Mouse (Mus musculus): Measurements from ENCODE around the gene Rgma.

Gene Rgma

DNA sequence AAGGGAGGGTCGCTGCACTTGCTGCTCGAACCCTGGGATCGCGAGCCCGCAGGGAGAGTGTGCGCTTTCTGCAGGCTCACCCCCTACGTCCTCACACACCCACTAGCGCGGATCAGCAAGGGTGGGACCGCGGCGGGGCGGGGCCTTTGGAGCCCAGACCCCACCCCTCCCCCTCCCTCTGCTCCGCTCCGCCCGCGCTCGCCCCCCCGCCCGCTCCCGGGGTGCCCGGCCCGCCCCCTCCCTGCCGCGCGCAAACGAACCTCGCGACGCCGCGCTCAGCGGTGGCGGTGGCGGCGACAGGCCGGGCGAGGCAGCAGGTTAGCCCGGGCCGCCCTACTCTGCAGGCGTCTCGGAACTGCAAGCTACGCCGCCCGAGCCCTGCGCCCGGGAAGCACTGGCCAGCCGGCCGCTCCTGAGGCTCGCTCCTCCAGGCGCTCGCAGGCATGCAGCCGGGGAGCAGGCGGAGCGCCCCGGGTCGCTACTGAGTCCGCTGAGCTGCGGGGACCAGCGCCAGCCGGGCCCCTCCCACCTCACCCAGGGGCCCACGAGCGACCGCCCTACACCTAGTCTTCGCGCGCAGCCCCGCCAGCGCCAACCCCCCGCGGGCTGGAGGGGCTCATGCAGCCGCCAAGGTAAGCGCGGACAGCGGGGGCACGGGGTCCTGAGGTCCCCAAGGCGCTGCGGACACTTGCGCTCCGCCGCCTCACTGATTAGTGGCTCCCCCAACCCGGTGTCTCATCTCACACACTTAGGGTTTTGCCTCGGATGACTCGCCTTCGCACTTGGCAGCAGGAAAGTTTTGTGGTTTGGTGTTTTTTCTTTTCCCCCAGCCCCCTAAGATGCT, at the start of gene Rgma:
TSS of gene Rgma (plus strand) at position 253 of the 844 bp plus-strand sequence.
- DNase-seq (ENCODE audit: low read depth, low spot score) = peak; percentile 75

DNA sequence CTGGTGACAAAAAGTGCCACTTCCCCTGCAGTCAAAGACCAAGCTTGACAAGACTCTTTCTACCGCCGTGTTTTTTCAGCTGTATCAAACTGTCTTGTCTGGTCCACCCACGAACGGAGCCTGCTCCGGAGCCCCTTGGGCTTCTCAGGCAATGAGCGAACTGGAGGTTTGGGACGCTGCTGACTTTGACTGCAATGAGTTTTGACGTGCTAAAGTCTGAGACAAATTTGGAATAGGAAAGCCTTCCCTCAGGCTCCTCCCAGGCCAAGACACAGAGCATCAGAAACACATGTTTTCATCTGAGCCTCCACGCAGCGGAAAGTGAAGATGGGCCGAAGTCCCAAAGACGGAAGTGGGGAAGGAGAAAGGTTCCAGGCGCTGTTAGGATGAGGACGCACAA, 49.1 kb upstream of the Rgma start:
- DNase-seq (ENCODE audit: low read depth, low spot score) = no peak

DNA sequence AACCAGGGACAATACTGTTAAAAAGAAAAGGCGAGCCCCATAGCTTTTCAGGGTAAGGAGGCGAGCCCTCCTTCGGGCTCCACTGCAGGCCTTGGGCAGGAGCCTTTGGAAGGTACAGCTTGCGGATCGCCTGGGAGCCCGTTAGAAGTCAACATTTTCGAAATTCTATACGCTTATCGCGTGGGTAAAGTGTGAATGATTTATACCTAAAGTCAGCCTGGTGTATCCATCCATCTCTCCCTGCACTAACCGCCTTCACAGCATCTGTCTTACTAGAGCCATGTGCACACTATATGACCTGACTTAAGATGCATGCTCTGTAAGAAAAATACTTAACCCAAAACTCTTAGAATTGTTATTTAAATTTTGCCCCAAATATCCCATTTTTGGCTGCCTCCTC, 48.6 kb upstream of the Rgma start:
- no peak for DNase-seq (ENCODE audit: low read depth, low spot score)

DNA sequence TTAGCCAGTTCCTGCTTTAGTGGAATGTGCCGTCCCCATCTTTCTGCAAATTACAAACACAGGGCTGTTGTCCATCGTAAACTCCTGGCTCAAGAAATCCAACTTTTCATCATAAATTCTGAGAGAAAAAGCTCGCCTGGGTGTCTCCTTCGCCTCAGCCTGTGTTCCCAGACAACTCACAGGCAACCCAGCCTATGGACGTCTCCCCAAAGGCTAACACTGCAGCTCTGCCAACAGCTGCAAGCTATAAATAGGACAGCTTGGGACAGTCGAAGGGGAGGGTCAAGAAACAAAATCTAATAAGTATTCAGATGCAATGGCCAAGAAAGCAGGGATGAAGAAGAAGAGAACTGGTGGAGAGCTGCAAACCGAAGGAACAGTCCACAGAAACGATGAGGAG, 48.1 kb upstream of the Rgma start:
- DNase-seq (ENCODE audit: low read depth, low spot score) = no peak

DNA sequence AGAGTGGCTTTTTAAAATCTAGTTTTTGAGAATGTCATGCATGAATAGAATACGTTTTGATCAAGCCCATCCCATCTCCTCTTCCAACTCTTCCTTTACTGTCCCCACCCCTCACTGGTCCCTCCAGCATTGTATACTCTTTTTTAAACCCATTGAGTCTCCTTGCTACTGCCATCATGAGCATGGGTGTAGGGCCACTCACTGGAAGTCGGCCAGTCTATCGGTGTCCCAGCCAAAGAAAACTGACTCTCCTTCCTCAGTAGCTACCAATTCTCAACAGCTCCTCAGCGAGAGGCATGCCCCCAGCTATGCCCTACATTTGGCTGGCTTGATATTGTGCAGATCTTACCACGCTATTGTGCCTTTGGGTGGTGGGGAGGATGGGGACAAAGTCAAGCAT, 47.7 kb upstream of the Rgma start:
- DNase-seq (ENCODE audit: low read depth, low spot score) = no peak

DNA sequence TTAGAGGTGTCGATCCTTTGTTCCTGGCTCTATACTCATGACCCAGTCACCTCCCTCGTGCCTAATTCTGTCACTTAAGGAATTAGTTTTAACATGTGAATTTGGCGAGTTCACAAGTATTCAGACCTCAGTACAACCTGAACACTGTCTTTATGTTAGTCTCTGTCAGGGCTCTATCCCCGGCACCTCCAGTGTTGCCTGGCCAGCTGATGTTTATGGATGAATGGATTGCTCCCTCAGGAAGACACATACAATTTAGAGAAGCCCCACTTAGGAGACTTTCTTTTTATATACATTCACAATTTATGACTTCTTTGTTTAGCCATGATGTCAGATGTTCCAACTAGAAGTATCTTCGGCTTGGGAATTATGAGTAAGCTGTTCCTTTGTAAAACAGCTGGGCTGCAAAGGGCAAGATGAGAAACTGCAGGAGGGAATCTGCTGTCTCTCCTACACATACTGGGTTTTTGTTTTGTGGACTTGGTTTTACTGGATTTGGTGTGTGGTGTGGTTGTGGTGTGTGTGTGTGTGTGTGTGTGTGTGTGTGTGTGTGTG, 46.6 kb upstream of the Rgma start:
- DNase-seq (ENCODE audit: low read depth, low spot score) = no peak

DNA sequence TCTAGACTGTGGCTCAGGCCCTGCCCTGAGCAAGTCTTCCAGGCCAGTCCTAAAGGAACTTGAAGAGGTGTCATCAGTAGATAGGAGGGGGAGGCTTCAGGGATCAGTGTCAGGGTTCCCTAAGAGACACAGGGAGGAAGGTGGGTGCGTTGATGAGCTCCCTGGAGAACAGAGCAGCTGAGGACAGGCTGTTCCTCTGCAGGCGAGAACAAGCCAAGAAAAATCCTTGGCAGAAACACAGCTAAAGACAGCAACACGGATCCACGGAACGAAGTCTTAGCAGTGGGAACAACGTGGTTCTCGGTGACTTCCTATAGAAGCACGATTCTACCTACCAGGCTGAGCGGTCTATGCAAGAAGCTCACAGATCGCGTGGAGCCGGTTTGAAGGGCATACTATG, 44.6 kb upstream of the Rgma start:
- no peak for DNase-seq (ENCODE audit: low read depth, low spot score)

DNA sequence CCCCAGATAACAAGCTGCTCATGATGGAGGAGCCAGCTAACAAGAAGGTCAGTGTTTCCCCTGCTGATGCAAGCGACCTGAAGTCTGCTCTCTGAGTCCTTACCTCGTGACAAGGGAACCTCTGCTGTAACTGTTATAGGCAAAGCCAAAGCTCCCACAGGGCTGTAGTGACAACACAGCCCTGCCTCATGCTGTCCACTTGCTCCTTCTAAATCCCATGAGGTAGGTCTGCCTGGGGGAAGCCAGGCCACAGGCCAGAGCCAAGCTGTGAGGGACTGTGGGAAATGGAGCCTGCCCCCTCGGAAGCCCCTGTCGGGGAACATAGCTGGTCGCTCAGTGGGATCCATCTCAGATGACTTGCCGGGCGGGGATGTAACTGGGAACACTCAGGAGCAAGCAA, 43.7 kb upstream of the Rgma start:
- no peak for DNase-seq (ENCODE audit: low read depth, low spot score)

DNA sequence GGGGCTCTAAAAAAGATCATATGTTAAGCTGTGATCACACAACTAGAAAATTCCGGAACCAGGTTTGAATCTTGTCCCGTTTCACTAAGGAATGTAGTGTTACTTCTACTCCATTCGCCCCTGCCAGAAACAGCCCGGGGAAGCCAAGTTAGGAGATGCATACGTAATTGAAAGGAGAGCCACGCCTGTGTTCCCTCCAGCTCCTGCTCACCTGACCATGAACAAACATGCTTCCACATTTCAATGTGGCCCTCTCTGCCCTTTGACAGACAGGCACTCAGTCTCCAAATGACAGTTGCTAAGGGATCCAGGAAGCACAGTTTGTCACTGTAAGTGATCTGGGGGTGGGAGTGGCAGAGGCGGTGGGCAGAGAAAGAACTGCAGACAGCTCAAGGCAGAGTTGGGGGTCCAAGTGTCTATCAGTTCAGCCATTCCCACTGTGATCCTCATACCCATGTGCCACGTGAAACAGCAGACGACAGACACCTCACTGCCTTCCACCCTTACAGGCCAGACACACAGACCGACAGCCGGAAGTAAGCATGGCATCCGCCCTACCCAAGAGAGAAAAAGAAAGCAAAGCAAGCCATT, 41.8 kb upstream of the Rgma start:
- DNase-seq (ENCODE audit: low read depth, low spot score) = no peak

DNA sequence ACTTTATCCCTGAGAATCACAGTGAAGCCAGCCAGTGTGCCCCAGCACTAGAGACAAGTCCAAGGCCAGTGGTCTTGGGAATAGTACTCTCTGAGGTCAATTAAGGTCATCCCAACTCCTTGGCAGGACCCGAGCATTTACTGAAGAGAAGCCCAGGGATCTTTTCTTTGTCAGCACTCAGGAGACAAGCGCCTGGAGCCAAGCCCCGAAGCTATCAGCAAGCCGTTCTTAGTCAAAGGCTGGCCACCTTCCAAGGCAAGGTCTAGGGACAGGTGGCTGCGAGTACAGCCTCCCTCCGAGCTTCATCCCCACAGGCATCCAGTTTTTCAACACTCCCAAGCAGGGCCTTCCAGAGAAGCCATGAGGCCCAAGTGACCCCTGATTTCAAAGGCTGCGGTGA, 40.4 kb upstream of the Rgma start:
- DNase-seq (ENCODE audit: low read depth, low spot score) = no peak

DNA sequence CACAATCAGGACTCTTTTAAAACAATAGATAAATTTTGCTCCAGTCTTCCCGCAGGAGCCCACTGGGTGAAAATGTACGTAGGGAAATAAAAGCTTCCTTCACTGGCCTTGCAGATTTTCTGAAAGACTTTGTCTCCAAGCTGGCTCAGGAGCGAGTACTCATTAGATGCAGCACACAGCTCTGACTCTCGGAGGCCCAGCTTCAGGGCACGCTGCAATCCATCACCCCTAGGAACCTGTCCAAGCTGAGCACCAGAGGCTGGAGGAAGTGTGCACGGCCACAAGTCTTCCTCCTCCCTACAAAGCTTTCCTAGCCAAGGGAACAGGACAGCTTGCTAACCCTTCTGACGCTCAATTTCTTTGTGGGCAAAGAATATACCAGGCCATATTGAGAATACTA, 38.9 kb upstream of the Rgma start:
- DNase-seq (ENCODE audit: low read depth, low spot score) = no peak

DNA sequence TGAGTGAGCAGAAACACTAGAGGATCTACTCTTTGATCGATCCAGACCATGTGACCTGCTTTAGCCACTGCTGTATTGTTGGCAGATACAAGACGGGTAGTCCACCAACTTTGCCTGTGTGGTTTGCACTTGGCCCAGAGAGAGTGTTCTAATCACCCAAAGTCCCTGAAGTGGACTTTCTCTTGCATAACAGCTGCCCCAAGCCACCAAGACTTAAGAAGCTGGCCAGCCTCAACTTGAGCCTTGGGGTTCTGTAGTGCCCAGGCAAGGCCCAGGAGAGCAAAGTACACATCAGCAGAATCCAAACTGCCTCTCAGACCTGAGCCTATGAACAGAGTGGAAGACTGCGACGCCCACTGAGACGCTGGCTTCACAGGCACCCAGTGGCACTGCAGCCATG, 37.0 kb upstream of the Rgma start:
- DNase-seq (ENCODE audit: low read depth, low spot score) = no peak

DNA sequence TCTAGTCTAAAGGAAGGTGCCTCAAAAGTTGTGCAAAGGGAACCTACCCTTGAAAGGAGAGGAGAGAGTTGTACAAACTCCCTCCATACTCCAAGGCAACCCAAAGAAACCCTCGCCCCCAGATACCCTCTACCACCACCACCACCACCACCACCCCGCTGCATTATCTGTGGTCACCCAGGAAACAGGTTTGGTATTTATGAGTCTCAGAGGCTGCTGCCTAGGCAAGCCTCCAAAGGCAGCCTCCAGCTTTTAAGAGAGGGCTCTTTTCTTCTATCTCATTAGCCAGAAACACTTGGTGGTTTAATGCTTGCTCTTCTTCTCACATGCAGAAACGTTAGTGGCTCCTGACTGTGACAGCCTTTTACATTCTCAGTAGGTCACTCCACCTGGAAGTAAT, 31.5 kb upstream of the Rgma start:
- no peak for DNase-seq (ENCODE audit: low read depth, low spot score)

DNA sequence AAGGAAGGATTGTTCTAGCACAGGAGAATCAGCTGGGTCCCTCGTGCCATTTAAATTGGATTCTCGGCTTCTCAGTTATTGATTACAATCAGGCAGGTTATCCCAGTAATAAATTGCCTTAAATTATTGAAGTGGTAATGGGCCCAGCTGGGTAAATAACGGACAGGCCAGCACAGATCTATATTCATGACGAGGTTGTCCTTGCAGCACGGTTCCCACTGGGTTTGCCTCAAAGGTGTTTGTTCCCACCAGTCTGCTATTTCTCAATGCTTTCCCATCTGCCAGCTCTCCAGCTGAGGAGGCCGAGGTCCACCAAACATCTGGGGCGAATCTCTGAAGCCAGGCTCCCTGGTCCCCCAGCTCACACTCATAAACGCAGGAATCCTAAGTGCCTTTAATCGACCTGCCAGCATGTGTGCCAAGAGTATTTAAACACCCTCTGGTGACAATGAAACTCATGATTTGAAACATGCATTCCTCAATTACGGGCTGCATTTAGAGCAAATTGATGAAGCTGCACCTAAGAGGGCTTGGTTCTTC, 26.7 kb upstream of the Rgma start:
- DNase-seq (ENCODE audit: low read depth, low spot score) = no peak

DNA sequence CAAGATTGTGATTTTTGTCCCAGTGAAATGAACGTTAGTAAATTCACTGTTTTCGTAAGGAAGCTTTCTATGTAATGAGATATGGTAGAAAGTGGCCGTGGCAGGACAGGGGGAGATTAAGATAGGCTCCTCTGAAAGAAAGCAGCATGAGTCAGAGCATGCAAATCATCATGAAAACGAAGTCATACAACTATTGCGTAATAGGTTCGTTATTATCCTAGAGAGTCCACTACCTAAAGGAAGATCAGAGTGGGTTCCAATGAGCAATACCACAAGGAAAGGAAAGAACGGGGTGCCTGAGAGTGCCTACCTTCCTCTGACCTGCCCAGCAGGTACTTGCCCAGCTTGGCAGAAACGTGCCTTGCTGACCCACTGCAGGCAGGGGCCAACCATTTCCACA, 26.2 kb upstream of the Rgma start:
- DNase-seq (ENCODE audit: low read depth, low spot score) = no peak

DNA sequence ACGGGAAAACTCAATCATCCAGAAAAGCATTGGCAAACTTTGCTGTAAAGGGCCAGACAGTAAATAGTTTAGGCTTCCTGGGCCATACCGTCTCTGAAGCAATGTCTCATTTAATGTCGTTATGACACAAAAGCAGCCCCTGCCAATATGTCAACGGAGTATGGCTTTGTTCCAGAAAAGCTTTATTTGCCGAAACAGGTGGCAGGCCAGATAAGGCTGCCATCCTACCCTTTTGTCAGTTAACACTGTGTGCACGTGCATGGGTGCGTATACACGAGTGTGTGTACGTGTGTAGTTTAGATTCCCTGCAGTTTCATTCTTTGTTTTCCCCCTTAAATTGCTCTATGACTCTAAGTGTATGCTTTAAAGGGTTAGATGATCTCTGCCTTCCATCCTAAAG, 20.1 kb upstream of the Rgma start:
- DNase-seq (ENCODE audit: low read depth, low spot score) = no peak

DNA sequence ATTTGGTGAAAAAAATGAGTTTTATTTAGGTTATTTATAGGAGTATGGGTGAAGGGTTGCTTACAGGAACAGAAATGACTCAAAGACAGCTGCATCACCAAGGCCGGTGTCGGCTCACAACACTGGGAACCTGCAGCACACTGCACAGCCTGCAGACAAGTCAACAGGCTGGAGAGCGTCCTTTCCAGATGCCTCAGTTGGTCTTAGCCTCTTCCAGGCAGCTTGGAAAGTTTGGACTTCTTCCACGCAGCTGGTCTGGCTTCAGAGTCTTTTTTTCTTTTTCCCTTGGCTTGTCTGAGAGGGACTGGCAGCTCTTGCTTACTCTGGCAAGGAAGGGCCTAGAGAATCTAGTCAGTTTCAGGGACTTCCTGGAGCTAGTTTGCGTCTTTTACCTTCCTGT, 18.4 kb upstream of the Rgma start:
- no peak for DNase-seq (ENCODE audit: low read depth, low spot score)

DNA sequence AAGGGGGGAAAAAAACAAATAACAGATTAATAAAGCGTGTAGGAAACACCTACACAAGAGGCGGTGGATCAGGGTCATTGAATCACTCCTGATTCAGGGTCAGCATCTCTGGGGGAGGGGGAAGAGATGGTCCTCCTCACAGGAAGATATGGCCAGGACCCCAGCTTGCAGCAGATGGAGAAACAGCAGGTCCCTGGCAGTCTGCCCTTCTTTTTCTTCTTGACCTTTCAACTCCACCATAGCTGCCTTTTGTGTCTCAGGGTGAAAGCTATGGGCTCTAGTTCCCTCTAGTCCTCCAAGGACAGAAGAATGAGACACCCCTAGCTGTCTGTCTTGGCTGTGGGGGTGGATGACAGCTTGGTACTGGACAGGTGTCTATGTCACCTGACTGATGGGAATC, 17.7 kb upstream of the Rgma start:
- no peak for DNase-seq (ENCODE audit: low read depth, low spot score)

DNA sequence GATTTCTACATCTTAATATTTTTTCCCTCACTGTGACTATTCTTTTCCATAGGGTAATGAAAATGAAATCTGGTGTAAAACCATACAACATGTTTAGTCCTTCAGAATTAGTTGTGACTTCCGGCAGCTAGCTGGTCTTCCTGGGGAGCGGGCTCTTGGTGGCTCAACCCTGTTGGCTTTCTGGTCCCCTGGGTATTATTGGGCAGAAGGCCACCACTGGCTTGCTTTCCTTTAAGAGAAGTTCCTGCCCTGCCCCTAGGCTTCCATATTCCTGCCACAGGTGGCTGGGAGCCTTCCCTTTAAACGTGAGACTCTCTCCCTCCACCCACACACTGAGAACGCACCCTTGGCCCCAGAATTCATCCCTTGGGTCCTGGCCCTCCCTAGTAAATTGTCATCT, 9.8 kb upstream of the Rgma start:
- DNase-seq (ENCODE audit: low read depth, low spot score) = no peak

DNA sequence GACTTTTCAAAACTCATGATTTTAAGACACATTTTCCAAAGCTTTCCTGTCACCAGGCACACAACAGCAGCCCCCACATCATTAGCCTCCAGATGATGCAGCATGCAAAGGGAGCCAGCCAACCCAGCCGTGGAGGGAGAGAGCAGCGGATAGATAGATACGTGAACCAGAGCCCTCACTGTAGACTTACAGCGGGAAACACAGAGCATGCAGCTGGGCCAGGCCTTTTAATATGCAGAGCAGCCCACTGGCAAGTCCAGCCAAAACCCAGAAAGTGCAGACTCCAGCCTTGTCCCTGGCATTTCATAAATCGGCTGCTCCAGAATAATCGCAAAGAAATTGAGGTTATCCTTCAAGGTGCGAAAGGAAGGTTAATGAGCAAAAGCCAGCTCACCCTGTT, 9.3 kb upstream of the Rgma start:
- no peak for DNase-seq (ENCODE audit: low read depth, low spot score)

DNA sequence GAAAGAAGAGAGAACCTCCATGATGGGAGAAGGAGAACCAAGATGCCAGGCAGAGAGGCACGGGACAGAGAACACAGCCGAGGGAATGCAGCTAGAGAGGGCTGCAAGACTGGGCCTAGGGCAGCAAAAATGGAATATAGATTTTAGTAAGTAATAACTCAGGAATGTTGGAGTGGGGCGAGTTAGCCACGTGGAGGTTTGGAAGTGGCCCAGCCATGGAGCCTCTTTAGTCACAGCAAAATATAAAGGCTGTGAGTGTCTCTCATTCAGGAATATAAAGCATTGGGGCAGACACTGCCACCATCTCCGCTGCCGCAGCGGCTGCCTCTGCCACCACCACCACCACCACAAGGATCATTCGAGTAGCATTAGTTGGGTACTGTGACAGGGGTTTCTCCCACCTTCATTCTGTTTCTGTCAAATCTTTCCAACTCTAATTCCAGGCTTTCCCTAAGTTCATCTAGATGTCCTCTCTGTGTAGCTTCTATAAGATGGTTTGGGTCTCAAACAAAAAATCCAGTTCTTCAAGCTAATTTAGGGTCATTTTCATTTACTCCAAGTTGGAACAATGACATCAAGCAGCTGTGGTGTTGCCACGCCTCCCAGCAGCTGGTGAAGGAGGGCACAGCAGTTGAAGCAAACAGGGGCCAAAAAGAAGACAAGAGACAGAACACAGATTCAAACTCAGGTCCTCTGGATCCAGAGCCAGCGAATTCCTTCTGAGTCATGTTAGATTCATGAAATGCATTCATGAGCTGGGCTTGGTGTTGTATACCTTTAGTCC, 7.4 kb upstream of the Rgma start:
- DNase-seq (ENCODE audit: low read depth, low spot score) = no peak

DNA sequence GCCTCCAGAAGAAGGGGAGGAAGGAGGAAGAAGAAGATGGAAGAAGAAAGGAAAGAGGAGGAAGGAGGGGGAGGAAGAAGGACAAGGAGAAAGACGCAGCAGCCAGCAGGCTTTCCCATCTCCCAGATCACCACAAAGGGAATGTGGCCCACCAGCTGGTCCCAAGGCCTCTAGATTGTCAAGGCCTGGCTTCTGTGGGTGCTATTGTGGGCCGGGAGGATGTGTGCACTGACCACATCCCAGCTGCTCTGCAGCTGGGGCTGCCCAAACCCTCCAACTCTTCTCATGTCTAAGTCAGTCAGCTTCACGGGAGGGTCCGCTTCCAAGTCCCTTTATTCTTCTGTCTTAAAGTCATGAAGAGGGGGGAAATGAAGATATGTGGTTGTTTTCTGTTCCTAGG, 5.3 kb upstream of the Rgma start:
- no peak for DNase-seq (ENCODE audit: low read depth, low spot score)

All from ES-CJ7 (cell line).